Mouse (Mus musculus): ENCODE measurements at regions not wholly inside any gene's neighbourhood (a gene's known extent, or its start where the extent isn't known, plus 50 kb on each side); places are given as distances from the start of the nearest gene placed in this dataset.
A peak's percentile ranks its signal among the peaks of the same experiment; 100 is the strongest.

GRCm38 (mm10) chr3:21993961-21994360 lies 82.5 kb upstream of the Tbl1xr1 start:
- TF ChIP-seq GATA4 (IDR thresholded peaks at IDR 0.05; ENCODE audit: insufficient replicate concordance, low read length), result no peak

GRCm38 (mm10) chr3:21995566-21996391 lies 80.7 kb upstream of the Tbl1xr1 start:
- TF ChIP-seq GATA4 (IDR thresholded peaks at IDR 0.05; ENCODE audit: insufficient replicate concordance, low read length), result no peak

- no peak for TF ChIP-seq GATA4 (IDR thresholded peaks at IDR 0.05; ENCODE audit: insufficient replicate concordance, low read length)
Observed at GRCm38 (mm10) chr3:21997387-21997786, 79.1 kb upstream of the Tbl1xr1 start.

GRCm38 (mm10) chr3:22005456-22005855 lies 71.0 kb upstream of the Tbl1xr1 start:
- no peak for TF ChIP-seq GATA4 (IDR thresholded peaks at IDR 0.05; ENCODE audit: insufficient replicate concordance, low read length)

- no peak; the same call in 1 of the 2 replicates for TF ChIP-seq GATA4 (IDR thresholded peaks at IDR 0.05; ENCODE audit: insufficient replicate concordance, low read length)
Observed at GRCm38 (mm10) chr3:22006113-22006512, 70.3 kb upstream of the Tbl1xr1 start.

- TF ChIP-seq GATA4 (IDR thresholded peaks at IDR 0.05; ENCODE audit: insufficient replicate concordance, low read length), result peak; percentile 23; the same call in 1 of the 2 replicates
Observed at GRCm38 (mm10) chr3:22006651-22007050, 69.8 kb upstream of the Tbl1xr1 start.

GRCm38 (mm10) chr3:22007736-22008135 lies 68.7 kb upstream of the Tbl1xr1 start:
- TF ChIP-seq GATA4 (IDR thresholded peaks at IDR 0.05; ENCODE audit: insufficient replicate concordance, low read length), result no peak

- no peak for TF ChIP-seq GATA4 (IDR thresholded peaks at IDR 0.05; ENCODE audit: insufficient replicate concordance, low read length)
Observed at GRCm38 (mm10) chr3:22008432-22008831, 68.0 kb upstream of the Tbl1xr1 start.

GRCm38 (mm10) chr3:22009898-22010699 lies 66.4 kb upstream of the Tbl1xr1 start:
- TF ChIP-seq GATA4 (IDR thresholded peaks at IDR 0.05; ENCODE audit: insufficient replicate concordance, low read length), result peak; percentile 16; the same call in 1 of the 2 replicates

- TF ChIP-seq GATA4 (IDR thresholded peaks at IDR 0.05; ENCODE audit: insufficient replicate concordance, low read length), result no peak
Observed at GRCm38 (mm10) chr3:22021360-22021935, 55.0 kb upstream of the Tbl1xr1 start.

- TF ChIP-seq GATA4 (IDR thresholded peaks at IDR 0.05; ENCODE audit: insufficient replicate concordance, low read length), result no peak
Observed at GRCm38 (mm10) chr3:22022418-22022817, 54.0 kb upstream of the Tbl1xr1 start.

- TF ChIP-seq GATA4 (IDR thresholded peaks at IDR 0.05; ENCODE audit: insufficient replicate concordance, low read length), result no peak
Observed at GRCm38 (mm10) chr3:22023049-22023448, 53.4 kb upstream of the Tbl1xr1 start.

- no peak for TF ChIP-seq GATA4 (IDR thresholded peaks at IDR 0.05; ENCODE audit: insufficient replicate concordance, low read length)
Observed at GRCm38 (mm10) chr3:22023551-22023950, 52.9 kb upstream of the Tbl1xr1 start.

GRCm38 (mm10) chr3:22024200-22024599 lies 52.3 kb upstream of the Tbl1xr1 start:
- TF ChIP-seq GATA4 (IDR thresholded peaks at IDR 0.05; ENCODE audit: insufficient replicate concordance, low read length), result no peak

GRCm38 (mm10) chr3:22025119-22025518 lies 51.3 kb upstream of the Tbl1xr1 start:
- no peak for TF ChIP-seq GATA4 (IDR thresholded peaks at IDR 0.05; ENCODE audit: insufficient replicate concordance, low read length)

- TF ChIP-seq GATA4 (IDR thresholded peaks at IDR 0.05; ENCODE audit: insufficient replicate concordance, low read length), result no peak
Observed at GRCm38 (mm10) chr3:22025615-22026014, 50.8 kb upstream of the Tbl1xr1 start.

Data from liver, adult (tissue).